Mouse (Mus musculus): ENCODE results near the gene Actn2. TPM values are rescaled to one million over a fixed set of nuclear protein-coding genes. Genes with fewer than 3 reads are reported as not detected.

The Actn2 gene
- polyA plus RNA-seq, 1 experiment from 2014 or later = 2.6 TPM

DNA sequence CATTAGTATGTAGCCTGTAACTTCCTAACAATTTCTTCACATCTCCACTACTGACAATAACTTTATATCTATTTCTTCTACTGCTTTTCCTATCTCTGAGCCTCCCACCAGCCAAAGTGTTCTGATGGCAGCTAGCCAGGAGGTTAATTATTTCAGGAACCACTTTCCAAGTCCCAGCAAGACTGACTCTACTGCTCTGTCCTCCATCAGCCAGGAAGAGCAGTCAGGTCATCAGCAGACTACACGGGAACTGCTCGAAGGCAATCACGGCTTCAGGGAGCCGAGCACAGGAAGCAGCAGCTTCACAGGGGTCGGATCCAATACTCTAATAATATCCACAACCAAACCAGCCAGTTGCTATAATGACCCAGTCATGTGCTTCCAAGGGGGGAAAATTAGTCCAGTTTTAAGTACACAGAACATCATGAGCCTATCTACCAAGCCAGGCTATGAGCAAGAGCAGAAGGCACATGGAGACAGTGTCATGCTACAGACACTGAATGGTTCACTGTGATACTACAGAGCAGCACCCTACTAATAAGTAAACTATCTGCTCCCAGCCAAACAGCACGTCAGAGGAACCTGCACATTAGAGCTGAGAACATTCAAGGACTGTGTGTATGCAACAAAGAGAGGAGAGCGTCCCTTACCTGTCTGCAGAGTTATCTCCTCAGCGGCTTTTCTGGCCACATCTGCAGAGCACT, 91.2 kb downstream of the Actn2 start:
- no peak overlapping the region for H3K4me3 ChIP-seq
- H3K36me3 ChIP-seq = peaks cover 22% of the 10 kb centered on the region
- H3K4me2 ChIP-seq (replicated peaks) = no peak overlapping the region
- no peak overlapping the region for H3K27ac ChIP-seq (replicated peaks)
- no peaks in the 10 kb centered on the region for H3K9me3 ChIP-seq
- no peaks in the 10 kb centered on the region for H3K27me3 ChIP-seq
- no peak for ATAC-seq (replicated peaks)
- no peaks in the 10 kb centered on the region for H3K4me1 ChIP-seq
- H3K9ac ChIP-seq (replicated peaks) = no peak overlapping the region
- WGBS = 92% methylated on average over 8 of the region's 8 CpGs

DNA sequence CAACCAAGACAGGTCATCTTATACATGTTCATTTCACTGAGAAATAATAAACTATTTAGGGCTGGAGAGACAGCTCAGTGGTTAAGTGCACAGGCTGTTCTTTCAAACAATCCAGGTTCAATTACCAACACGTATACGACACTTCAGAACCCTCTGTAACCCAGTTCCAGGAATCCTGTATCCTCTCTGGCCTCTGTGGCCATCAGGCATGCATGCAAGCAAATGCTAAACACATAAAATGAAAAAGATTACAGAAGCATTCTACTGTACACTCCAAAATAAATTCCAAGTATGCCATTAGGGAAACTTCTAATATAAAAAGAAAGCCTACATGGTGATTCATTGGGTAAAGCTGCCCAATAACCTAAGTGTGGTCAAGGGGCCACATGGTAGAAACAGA, 94.6 kb downstream of the Actn2 start:
- Histone ChIP-seq H3K4me1 (no peaks in the 10 kb centered on the region), H3K36me3 (peaks cover 43% of the 10 kb centered on the region), H3K9me3 (no peaks in the 10 kb centered on the region), H3K27ac (replicated peaks) (no peak overlapping the region), H3K9ac (replicated peaks) (no peak overlapping the region), H3K4me2 (replicated peaks) (no peak overlapping the region), H3K4me3 (no peak overlapping the region), H3K27me3 (no peaks in the 10 kb centered on the region)
- 98% methylated on average over 2 of the region's 2 CpGs for WGBS
- ATAC-seq (replicated peaks) = no peak

DNA sequence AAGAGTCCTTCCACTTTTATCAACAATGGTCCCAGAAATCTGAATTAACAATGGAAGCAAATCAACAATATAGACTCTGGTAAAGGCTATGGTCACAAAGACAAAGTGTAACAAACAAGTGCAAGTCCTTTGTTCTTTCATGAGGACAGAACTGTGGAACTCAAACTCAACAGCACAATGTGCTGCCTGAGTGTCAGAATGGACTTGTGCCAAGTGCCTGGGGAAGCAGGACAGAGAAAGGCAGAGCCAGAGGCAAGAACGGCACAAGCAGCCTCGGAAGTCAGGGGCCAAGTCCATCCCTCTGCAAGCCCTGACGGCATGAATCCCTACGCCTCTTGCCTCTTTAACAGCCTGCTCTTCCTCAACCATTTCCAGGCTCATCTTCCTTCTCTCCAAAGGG, 96.6 kb downstream of the Actn2 start:
- H3K27me3 ChIP-seq = no peaks in the 10 kb centered on the region
- no peak overlapping the region for H3K27ac ChIP-seq (replicated peaks)
- ATAC-seq (replicated peaks) = no peak
- peaks cover 41% of the 10 kb centered on the region for H3K36me3 ChIP-seq
- H3K9ac ChIP-seq (replicated peaks) = no peak overlapping the region
- no peaks in the 10 kb centered on the region for H3K4me1 ChIP-seq
- H3K4me3 ChIP-seq = no peak overlapping the region
- 67% methylated on average over 4 of the region's 4 CpGs for WGBS
- H3K4me2 ChIP-seq (replicated peaks) = no peak overlapping the region
- no peaks in the 10 kb centered on the region for H3K9me3 ChIP-seq

DNA sequence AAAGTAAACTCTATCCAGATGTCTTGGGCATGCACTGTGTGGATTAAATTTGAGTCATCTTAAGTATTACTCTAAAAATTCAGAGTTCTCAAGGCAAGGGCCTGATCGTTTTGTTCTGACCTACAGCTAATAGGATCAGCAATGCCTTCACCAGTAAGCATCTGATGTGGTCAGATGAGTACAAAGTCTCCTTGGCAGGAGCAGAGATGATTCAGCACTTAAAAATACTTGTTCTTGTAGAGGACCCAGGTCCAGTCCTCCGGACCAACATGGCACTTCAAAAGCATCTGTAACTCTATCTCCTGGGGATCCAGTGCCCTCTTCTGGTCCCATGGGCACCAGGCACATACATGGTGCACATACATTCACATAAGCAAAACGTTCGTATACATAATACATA, 108.4 kb downstream of the Actn2 start:
- Histone ChIP-seq H3K27me3 (no peaks in the 10 kb centered on the region), H3K4me3 (no peak overlapping the region), H3K36me3 (peaks cover 52% of the 10 kb centered on the region), H3K4me2 (replicated peaks) (no peak overlapping the region), H3K4me1 (no peaks in the 10 kb centered on the region), H3K9ac (replicated peaks) (no peak overlapping the region), H3K9me3 (no peaks in the 10 kb centered on the region), H3K27ac (replicated peaks) (no peak overlapping the region)
- WGBS = 94% methylated on average over 4 of the region's 4 CpGs
- ATAC-seq (replicated peaks) = no peak

DNA sequence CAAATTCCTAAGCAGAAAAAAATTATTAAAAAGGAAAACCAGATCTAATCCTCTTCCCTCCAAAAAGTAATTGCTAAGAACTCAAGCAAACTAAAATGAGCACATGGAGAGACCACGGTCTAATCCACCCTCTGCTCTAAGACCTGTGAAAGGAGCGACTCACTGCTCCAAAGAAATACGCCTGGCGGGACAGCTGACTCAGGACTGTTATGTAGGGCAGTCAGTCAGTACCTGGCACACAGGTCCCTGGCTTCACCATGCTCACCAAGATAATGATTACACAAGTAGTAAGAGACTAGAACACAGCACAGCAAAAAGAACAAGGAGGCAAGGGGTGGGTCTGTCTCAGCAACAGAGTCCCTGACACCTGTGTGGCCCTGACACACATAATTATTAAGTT, 112.3 kb downstream of the Actn2 start:
- Histone ChIP-seq H3K4me1 (no peaks in the 10 kb centered on the region), H3K36me3 (peaks cover 70% of the 10 kb centered on the region), H3K4me3 (no peak overlapping the region), H3K27ac (replicated peaks) (no peak overlapping the region), H3K9ac (replicated peaks) (no peak overlapping the region), H3K9me3 (no peaks in the 10 kb centered on the region), H3K4me2 (replicated peaks) (no peak overlapping the region), H3K27me3 (no peaks in the 10 kb centered on the region)
- 91% methylated on average over 4 of the region's 4 CpGs for WGBS
- ATAC-seq (replicated peaks) = no peak

DNA sequence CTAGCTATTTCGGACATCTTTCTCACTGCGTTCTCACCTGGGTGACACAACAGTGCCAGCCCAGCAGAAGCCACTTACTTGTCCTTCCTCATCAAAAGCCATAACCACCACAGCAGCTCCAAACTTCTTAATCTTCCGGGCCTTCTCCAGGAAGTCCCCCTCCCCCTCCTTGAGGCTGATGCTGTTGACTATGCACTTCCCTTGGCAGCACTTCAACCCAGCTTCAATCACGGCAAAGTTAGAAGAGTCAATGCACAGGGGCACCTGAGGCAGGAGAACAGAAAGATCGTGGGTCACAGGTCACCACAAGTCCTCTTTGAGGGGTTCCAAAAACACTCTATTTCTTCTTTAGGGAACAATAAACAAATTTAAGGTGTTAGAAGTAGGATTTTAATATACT, 113.0 kb downstream of the Actn2 start:
- 81% methylated on average over 5 of the region's 5 CpGs for WGBS
- Histone ChIP-seq H3K4me2 (replicated peaks) (no peak overlapping the region), H3K36me3 (peaks cover 66% of the 10 kb centered on the region), H3K27me3 (no peaks in the 10 kb centered on the region), H3K27ac (replicated peaks) (no peak overlapping the region), H3K9ac (replicated peaks) (no peak overlapping the region), H3K9me3 (no peaks in the 10 kb centered on the region), H3K4me1 (no peaks in the 10 kb centered on the region), H3K4me3 (no peak overlapping the region)
- no peak for ATAC-seq (replicated peaks)

Other genes starting within 250 kb of the Actn2 start
- gene Ryr2, start 233.8 kb downstream of the Actn2 start, polyA plus RNA-seq (2015; fragmentation: Nextera tagmentation; extraction: Ambion mirVana) = 1.1 and 1.5 TPM in 2 replicates
- gene Mtr, start 82.6 kb downstream of the Actn2 start, polyA plus RNA-seq (2015; fragmentation: Nextera tagmentation; extraction: Ambion mirVana) = 5.7 and 5.9 TPM in 2 replicates
- 13.7 and 15.6 TPM in 2 replicates for gene Heatr1, start 54.3 kb upstream of the Actn2 start, polyA plus RNA-seq (2015; fragmentation: Nextera tagmentation; extraction: Ambion mirVana)
- 13.5 and 14.1 TPM in 2 replicates for gene Lgals8, start 124.2 kb upstream of the Actn2 start, polyA plus RNA-seq (2015; fragmentation: Nextera tagmentation; extraction: Ambion mirVana)
- gene Edaradd, start 179.7 kb upstream of the Actn2 start, polyA plus RNA-seq (2015; fragmentation: Nextera tagmentation; extraction: Ambion mirVana) = 1.6 and 2.1 TPM in 2 replicates
- 14.0 TPM in 2 replicates for gene Ero1lb, start 225.1 kb upstream of the Actn2 start, polyA plus RNA-seq (2015; fragmentation: Nextera tagmentation; extraction: Ambion mirVana)